Mouse (Mus musculus) adrenal gland, adult 8-10 months (tissue): Measurements from ENCODE around the gene Bsx. TPM values are rescaled to one million over a fixed set of nuclear protein-coding genes. Genes with fewer than 3 reads are reported as not detected.

Source experiments
- DNase-seq: peaks from one replicate; pipeline ENCODE4 v3.0.0; 2022
- total RNA-seq, 4 experiments: library from RNA; stranded (reverse); gene quantifications; 2 replicates each; pipeline ENCODE4 v1.2.4; 2022

The Bsx gene
- total RNA-seq, 4 experiments from 2014 or later, result not detected

GRCm38 (mm10) chr9:40892456-40892855, 18.5 kb downstream of the Bsx start:
- DNase-seq, result no peak

- DNase-seq, result no peak
Observed at GRCm38 (mm10) chr9:40907413-40907812, 33.5 kb downstream of the Bsx start.

DNA sequence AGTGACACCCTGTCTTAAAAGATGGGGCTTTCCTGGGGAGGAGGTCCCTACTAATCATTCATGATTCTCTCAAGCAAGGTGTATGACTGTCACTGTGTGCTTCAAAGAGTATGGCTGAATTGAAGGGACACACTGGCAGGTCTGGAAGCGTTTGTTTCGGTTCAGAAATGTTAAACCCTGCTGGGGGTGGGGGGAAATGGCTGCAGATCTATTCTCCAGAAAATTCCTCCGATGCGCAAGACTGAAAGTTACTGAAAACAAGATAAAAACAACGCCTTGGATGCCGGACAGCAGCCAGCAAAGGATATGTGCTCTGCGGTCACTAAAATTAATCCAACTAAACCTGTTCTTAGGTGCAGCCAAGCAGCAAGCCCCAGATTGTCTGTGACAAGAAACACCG, 34.5 kb downstream of the Bsx start:
- DNase-seq, result no peak

- no peak for DNase-seq
Observed at GRCm38 (mm10) chr9:40908915-40909314, 35.0 kb downstream of the Bsx start.

DNA sequence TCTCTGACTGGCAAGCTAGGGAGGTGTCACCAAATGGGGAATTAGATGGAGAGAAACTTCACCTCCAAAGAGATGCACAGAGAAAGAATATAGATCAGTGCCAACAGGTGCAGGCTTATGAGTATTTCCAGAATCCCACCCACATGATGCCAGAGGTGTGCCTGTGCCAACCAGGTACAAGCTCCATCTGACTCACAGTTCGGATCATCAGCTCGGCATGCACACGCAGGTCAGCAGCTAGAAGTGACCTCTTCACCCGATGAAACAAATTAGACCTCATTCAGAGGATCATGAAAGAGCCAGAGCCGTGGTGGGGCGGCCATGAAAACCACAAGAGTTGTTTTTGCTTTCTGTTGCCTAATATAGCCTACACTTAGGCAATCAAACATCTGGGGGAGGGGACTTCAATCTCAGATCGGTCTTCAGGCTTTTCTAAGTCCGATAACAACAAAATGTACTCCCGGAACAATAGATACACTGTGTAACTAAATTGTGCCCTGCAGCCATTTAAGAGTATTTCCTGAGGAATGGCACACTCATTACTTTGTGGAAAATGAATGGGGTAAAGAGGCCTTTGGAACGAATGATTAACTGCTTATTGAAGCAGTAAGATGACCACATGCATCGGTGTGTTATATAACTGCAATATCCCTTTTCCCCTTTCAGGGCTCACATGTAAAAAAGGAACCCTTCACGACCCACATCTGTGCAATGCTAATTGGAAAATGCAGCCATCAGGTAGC, 44.1 kb downstream of the Bsx start:
- no peak for DNase-seq

GRCm38 (mm10) chr9:40927351-40927980, 53.5 kb downstream of the Bsx start:
- no peak for DNase-seq

Other genes with a start within 250 kb of the Bsx start
- gene Gm21915, start 203.5 kb upstream of the Bsx start, total RNA-seq, result not detected
- gene Clmp, start 188.2 kb upstream of the Bsx start, total RNA-seq, result 10 to 100 TPM in 1 of 4 experiments, 1 to 10 TPM in 3; 3.5 to 10.5 (median 5.9) TPM
- 1,000 to 10,000 TPM; 1,250 to 2,890 (median 1,476) TPM for gene Hspa8, start 73.1 kb upstream of the Bsx start, total RNA-seq
- gene Jhy, start 90.0 kb downstream of the Bsx start, total RNA-seq, result under 1 TPM in 1 of 4 experiments, not detected in 3; 0.09 TPM
- gene Crtam, start 130.5 kb downstream of the Bsx start, total RNA-seq, result under 1 TPM in 2 of 4 experiments, not detected in 2; 0.18 to 0.19 TPM